Mouse (Mus musculus): ENCODE results near the gene Dcx. TPM values are rescaled to one million over a fixed set of nuclear protein-coding genes. Genes with fewer than 3 reads are reported as not detected.

Gene Dcx
- total and polyA plus RNA-seq, 3 experiments = not detected

DNA sequence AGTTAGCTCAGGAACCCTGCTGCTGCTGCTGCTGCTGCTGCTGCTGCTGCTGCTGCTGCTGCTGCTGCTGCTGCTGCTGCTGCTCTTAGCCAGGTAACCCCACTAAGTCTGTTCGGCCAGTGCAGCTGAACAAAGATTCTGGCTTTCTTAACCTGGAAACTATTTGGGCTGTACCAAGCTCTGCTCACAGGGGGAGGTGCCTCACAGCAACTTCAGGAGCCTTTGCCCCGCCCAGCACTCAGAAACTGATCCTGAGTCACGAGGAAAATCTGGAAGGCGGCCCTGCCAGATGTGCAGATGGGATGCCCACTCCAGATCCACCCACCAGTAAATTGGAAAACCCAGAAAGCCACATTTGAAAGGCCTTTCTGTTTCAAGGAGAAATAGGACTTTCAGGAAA lies 105.9 kb downstream of the Dcx start, which contains the start of gene Capn6:
Capn6 (minus strand) TSS at position 203 of the 400 bp plus-strand sequence.
- TF ChIP-seq MAFK (IDR thresholded peaks at IDR 0.05; ENCODE audit: borderline replicate concordance, low read depth, low read length) (no peak), SMC3 (IDR thresholded peaks at IDR 0.05; ENCODE audit: low read depth, low read length) (no peak), BHLHE40 (IDR thresholded peaks at IDR 0.05; ENCODE audit: borderline replicate concordance, low read depth, low read length) (no peak), MYB (IDR thresholded peaks at IDR 0.05; ENCODE audit: low read depth, low read length) (no peak), ETS1 (IDR thresholded peaks at IDR 0.05; ENCODE audit: low read depth, low read length) (no peak), POLR2AphosphoS5 (IDR thresholded peaks at IDR 0.05; ENCODE audit: borderline replicate concordance, low read depth, low read length) (no peak), USF2 (IDR thresholded peaks at IDR 0.05; ENCODE audit: borderline replicate concordance in 1 of 2, insufficient read depth in 1 of 2, low read depth in 1 of 2, low read length in 2 of 2) (no peak), MYC (IDR thresholded peaks at IDR 0.05; ENCODE audit: low read depth, low read length) (no peak), TBP (IDR thresholded peaks at IDR 0.05; ENCODE audit: low read depth, low read length) (no peak), CHD2 (IDR thresholded peaks at IDR 0.05; ENCODE audit: low read length) (no peak), ZKSCAN1 (IDR thresholded peaks at IDR 0.05; ENCODE audit: low read depth, low read length) (no peak), MEF2A (IDR thresholded peaks at IDR 0.05; ENCODE audit: extremely low read depth, insufficient replicate concordance, low read depth, low read length, poor library complexity, severe bottlenecking) (no peak), E2F4 (IDR thresholded peaks at IDR 0.05; ENCODE audit: borderline replicate concordance, low read depth, low read length) (no peak), KAT2A (conservative IDR thresholded peaks at IDR 0.05; ENCODE audit: low read depth, low read length) (no peak), SIN3A (IDR thresholded peaks at IDR 0.05; ENCODE audit: low read length) (no peak), ZC3H11A (IDR thresholded peaks at IDR 0.05; ENCODE audit: low read depth, low read length) (no peak), GATA1 (IDR thresholded peaks at IDR 0.05; ENCODE audit: low read depth, low read length) (no peak), JUND (IDR thresholded peaks at IDR 0.05; ENCODE audit: low read depth, low read length) (no peak), RAD21 (IDR thresholded peaks at IDR 0.05; ENCODE audit: low read depth, low read length) (no peak), MAZ (IDR thresholded peaks at IDR 0.05; ENCODE audit: low read depth, low read length) (no peak)
- H3K4me3 ChIP-seq (ENCODE audit: control insufficient read depth in 1 of 2, insufficient read depth in 1 of 2, low read depth in 2 of 2, low read length in 2 of 2) = no peak within 1 kb of the TSS
- no peak within 1 kb of the TSS for H3K27ac ChIP-seq (ENCODE audit: control insufficient read depth, low read depth, low read length)
- no peak for DNase-seq (ENCODE audit: low read depth, low spot score)
- no peaks in the 10 kb centered on the region for H3K36me3 ChIP-seq (ENCODE audit: control insufficient read depth in 1 of 2, insufficient read depth in 2 of 2, low read length in 2 of 2)
- H3K9ac ChIP-seq (ENCODE audit: control insufficient read depth, low read depth, low read length, poor library complexity, severe bottlenecking) = no peak within 1 kb of the TSS
- H3K27me3 ChIP-seq (ENCODE audit: control insufficient read depth in 1 of 2, insufficient read depth in 2 of 2, low read length in 2 of 2) = no peaks in the 10 kb centered on the region
- H3K9me3 ChIP-seq (replicated peaks; ENCODE audit: insufficient read depth, low read length) = no peaks in the 10 kb centered on the region
- no peaks in the 10 kb centered on the region for H3K79me2 ChIP-seq (ENCODE audit: control insufficient read depth, insufficient read depth, low read length, poor library complexity)
- H3K4me1 ChIP-seq (ENCODE audit: control insufficient read depth in 1 of 2, insufficient read depth in 2 of 2, low read length in 2 of 2) = no peaks in the 10 kb centered on the region

DNA sequence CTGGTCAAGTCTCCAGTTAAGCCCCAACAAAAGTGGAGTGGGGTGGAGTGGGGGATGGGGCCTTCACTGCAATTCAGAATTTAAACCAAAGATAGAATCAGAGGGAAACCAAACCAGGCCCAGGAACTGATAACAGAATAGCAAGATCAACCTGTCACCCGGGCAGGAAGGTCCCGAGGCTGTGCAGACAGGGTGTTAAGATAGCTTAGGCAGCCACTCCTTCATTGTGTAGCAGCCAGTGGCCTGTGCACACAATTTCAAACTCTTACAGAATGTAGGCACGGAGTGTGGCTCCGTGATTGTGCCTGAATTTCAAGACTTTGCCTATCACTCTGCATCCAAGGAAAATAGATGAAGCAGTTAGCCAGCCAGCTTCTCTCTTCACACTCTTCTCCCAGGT lies 106.6 kb downstream of the Dcx start:
- Histone ChIP-seq H3K9me3 (replicated peaks; ENCODE audit: insufficient read depth, low read length) (no peaks in the 10 kb centered on the region), H3K9ac (ENCODE audit: control insufficient read depth, low read depth, low read length, poor library complexity, severe bottlenecking) (no peak overlapping the region), H3K27ac (ENCODE audit: control insufficient read depth, low read depth, low read length) (no peak overlapping the region), H3K27me3 (ENCODE audit: control insufficient read depth in 1 of 2, insufficient read depth in 2 of 2, low read length in 2 of 2) (no peaks in the 10 kb centered on the region), H3K4me1 (ENCODE audit: control insufficient read depth in 1 of 2, insufficient read depth in 2 of 2, low read length in 2 of 2) (no peaks in the 10 kb centered on the region), H3K79me2 (ENCODE audit: control insufficient read depth, insufficient read depth, low read length, poor library complexity) (no peaks in the 10 kb centered on the region), H3K36me3 (ENCODE audit: control insufficient read depth in 1 of 2, insufficient read depth in 2 of 2, low read length in 2 of 2) (no peaks in the 10 kb centered on the region), H3K4me3 (ENCODE audit: control insufficient read depth in 1 of 2, insufficient read depth in 1 of 2, low read depth in 2 of 2, low read length in 2 of 2) (no peak overlapping the region)
- DNase-seq (ENCODE audit: low read depth, low spot score) = no peak
- TF ChIP-seq POLR2AphosphoS2 (IDR thresholded peaks at IDR 0.05; ENCODE audit: low read length) = no peak
- TF ChIP-seq EP300 (IDR thresholded peaks at IDR 0.05; ENCODE audit: low read depth in 1 of 2, low read length in 2 of 2) = no peak
- no peak for TF ChIP-seq ZMIZ1 (IDR thresholded peaks at IDR 0.05; ENCODE audit: low read depth, low read length)
- no peak for TF ChIP-seq MAFK (IDR thresholded peaks at IDR 0.05; ENCODE audit: borderline replicate concordance, low read depth, low read length)
- no peak for TF ChIP-seq GATA1 (IDR thresholded peaks at IDR 0.05; ENCODE audit: low read depth, low read length)
- no peak for TF ChIP-seq TBP (IDR thresholded peaks at IDR 0.05; ENCODE audit: low read depth, low read length)
- TF ChIP-seq GABPA (IDR thresholded peaks at IDR 0.05; ENCODE audit: low read depth, low read length) = no peak
- no peak for TF ChIP-seq SIN3A (IDR thresholded peaks at IDR 0.05; ENCODE audit: low read length)
